Mouse (Mus musculus) MN1 (cell line): Measurements from ENCODE around the gene Apol7a.
"Not testable (repeated sequence)": the region's sequence is repeated elsewhere in the genome, so short reads cannot be mapped to it uniquely, and the experiment has no call there.

Source experiments
- DNase-seq: peaks from one replicate; pipeline ENCODE4 v3.0.0-alpha.2; 2016; ENCODE audit warnings: low spot score

The Apol7a gene

GRCm38 (mm10) chr15:77399027-77399426 lies at the start of gene Apol7a:
Gene Apol7a (minus strand): TSS chr15:77399110.
- DNase-seq, result peak; percentile 49

GRCm38 (mm10) chr15:77447392-77447791 lies 48.5 kb upstream of the Apol7a start, which contains the start of gene Apol7b:
Gene Apol7b (minus strand): TSS chr15:77447492.
- DNase-seq, result not testable (repeated sequence)

GRCm38 (mm10) chr15:77445668-77446067 lies 46.8 kb upstream of the Apol7a start:
- DNase-seq, result not testable (repeated sequence)

GRCm38 (mm10) chr15:77444746-77445145 lies 45.8 kb upstream of the Apol7a start:
- peak; percentile 7 for DNase-seq

- not testable (repeated sequence) for DNase-seq
Measured at GRCm38 (mm10) chr15:77428690-77429448, 30.0 kb upstream of the Apol7a start.

- not testable (repeated sequence) for DNase-seq
Measured at GRCm38 (mm10) chr15:77422925-77423324, 24.0 kb upstream of the Apol7a start.

- not testable (repeated sequence) for DNase-seq
Measured at GRCm38 (mm10) chr15:77419657-77420056, 20.7 kb upstream of the Apol7a start.

GRCm38 (mm10) chr15:77416655-77417333 lies 17.9 kb upstream of the Apol7a start:
- DNase-seq, result not testable (repeated sequence)

- not testable (repeated sequence) for DNase-seq
Measured at GRCm38 (mm10) chr15:77415653-77416052, 16.7 kb upstream of the Apol7a start.

GRCm38 (mm10) chr15:77412695-77413094 lies 13.8 kb upstream of the Apol7a start:
- DNase-seq, result peak; percentile 42

GRCm38 (mm10) chr15:77411035-77411434 lies 12.1 kb upstream of the Apol7a start, which contains the start of gene Apol9a:
Gene Apol9a (minus strand): TSS chr15:77411135.
- DNase-seq, result not testable (repeated sequence)

- DNase-seq, result peak; percentile 49
Measured at GRCm38 (mm10) chr15:77406370-77406769, 7.5 kb upstream of the Apol7a start.

GRCm38 (mm10) chr15:77397450-77398132 lies 1.3 kb downstream of the Apol7a start:
- DNase-seq, result peak; percentile 74

GRCm38 (mm10) chr15:77393832-77394231 lies 5.1 kb downstream of the Apol7a start:
- not testable (repeated sequence) for DNase-seq

GRCm38 (mm10) chr15:77387462-77387861 lies 11.4 kb downstream of the Apol7a start:
- DNase-seq, result no peak

GRCm38 (mm10) chr15:77384340-77385030 lies 14.4 kb downstream of the Apol7a start:
- no peak for DNase-seq

- DNase-seq, result no peak
Measured at GRCm38 (mm10) chr15:77382880-77383279, 16.0 kb downstream of the Apol7a start.

GRCm38 (mm10) chr15:77382271-77382850 lies 16.5 kb downstream of the Apol7a start:
- DNase-seq, result no peak

GRCm38 (mm10) chr15:77381481-77381880 lies 17.4 kb downstream of the Apol7a start:
- no peak for DNase-seq

- no peak for DNase-seq
Measured at GRCm38 (mm10) chr15:77379921-77380320, 19.0 kb downstream of the Apol7a start.

GRCm38 (mm10) chr15:77377419-77377818 lies 21.5 kb downstream of the Apol7a start:
- DNase-seq, result no peak
